Mouse (Mus musculus) brain, embryonic 14.5 days (tissue): ENCODE data around the gene B4galt5.

ENCODE experiments used
- CTCF ChIP-seq: fragments of 200-500 bp; IDR thresholded peaks from 2 replicates; pipeline ENCODE4 v1.5.1; 2012; ENCODE audit warnings: inconsistent platforms, mild to moderate bottlenecking, moderate library complexity, borderline replicate concordance; ENCODE audit not compliant: insufficient read depth, insufficient read length; ENCODE audit errors: extremely low read depth
- POLR2A ChIP-seq: fragments of 200-500 bp; IDR thresholded peaks from 2 replicates; pipeline ENCODE4 v1.6.1; 2012; ENCODE audit warnings: mild to moderate bottlenecking, inconsistent platforms, borderline replicate concordance; ENCODE audit not compliant: poor library complexity, insufficient read depth, insufficient read length, severe bottlenecking; ENCODE audit errors: extremely low read depth

- TF ChIP-seq POLR2A (no peak), CTCF (no peak)
Measured at GRCm38 (mm10) chr2:167382389-167382788, 33.4 kb upstream of the B4galt5 start.
